Mouse (Mus musculus) erythroblast, embryonic 14.5 days (primary cell): Measurements from ENCODE around the gene Cdh12.

Experiments
- GATA1 ChIP-seq: IDR thresholded peaks from 2 replicates; pipeline ENCODE4 v1.6.1; 2012; ENCODE audit warnings: low read length, inconsistent platforms, mixed read lengths
- TAL1 ChIP-seq: IDR thresholded peaks from 3 replicates; pipeline ENCODE4 v1.6.1; 2012; ENCODE audit warnings: low read length, inconsistent platforms, mixed read lengths

- TF ChIP-seq TAL1 (no peak), GATA1 (no peak)
These were observed 704.5 kb downstream of the Cdh12 start for GRCm38 (mm10) chr15:21153602-21154001.
